Mouse (Mus musculus) olfactory bulb, adult 2 months (tissue): ENCODE measurements around the gene Sh3bp4.

Experiments
- CTCF ChIP-seq: fragments of 200-500 bp; IDR thresholded peaks from 2 replicates; pipeline ENCODE4 v1.5.1; 2012; ENCODE audit warnings: low read depth, mild to moderate bottlenecking, low read length, moderate library complexity; ENCODE audit not compliant: insufficient read depth
- POLR2A ChIP-seq: fragments of 200-500 bp; IDR thresholded peaks from 2 replicates; pipeline ENCODE4 v1.6.1; 2012; ENCODE audit warnings: mild to moderate bottlenecking, low read depth, low read length, moderate library complexity; ENCODE audit not compliant: insufficient read depth

- TF ChIP-seq POLR2A (no peak), CTCF (no peak)
These were observed 82.4 kb downstream of the Sh3bp4 start for GRCm38 (mm10) chr1:89152576-89152975.
